Mouse (Mus musculus) erythroblast, adult 5-6 weeks (primary cell): ENCODE results near the gene Tor4a. TPM values are rescaled to one million over a fixed set of nuclear protein-coding genes. Genes with fewer than 3 reads are reported as not detected.

Experiments used
- ATAC-seq: replicated peaks from 2 replicates; pipeline ENCODE4 v1.8.0; 2016; ENCODE audit warnings: moderate number of reproducible peaks, mild to moderate bottlenecking, moderate TSS enrichment, inconsistent platforms; ENCODE audit not compliant: poor library complexity, low FRiP score, severe bottlenecking
- total RNA-seq, 2 experiments: library from RNA; stranded (forward) in 1 of 2; stranded (reverse) in 1 of 2; fragments of 150-400 nt in 1 of 2; fragments of 200-764, 138-1000 nt in 1 of 2; gene quantifications; 2 replicates each; pipeline versions ENCODE4 v1.2.3 to v1.2.4; 2015 to 2017; ENCODE audit warnings: low replicate concordance in 2 of 2

The Tor4a gene
- total RNA-seq, 2 experiments from 2014 or later, result 3.1 to 7.4 TPM

- no peak for ATAC-seq
Measured at GRCm38 (mm10) chr2:25174866-25175689, 21.6 kb downstream of the Tor4a start.

- ATAC-seq, result no peak
Measured at GRCm38 (mm10) chr2:25173821-25174220, 22.9 kb downstream of the Tor4a start.

GRCm38 (mm10) chr2:25172629-25173028, 24.1 kb downstream of the Tor4a start:
- ATAC-seq, result no peak

GRCm38 (mm10) chr2:25171769-25172153, 24.9 kb downstream of the Tor4a start:
- ATAC-seq, result no peak

- no peak for ATAC-seq
Measured at GRCm38 (mm10) chr2:25171101-25171768, 25.5 kb downstream of the Tor4a start.

- ATAC-seq, result no peak
Measured at GRCm38 (mm10) chr2:25170326-25171100, 26.2 kb downstream of the Tor4a start.

GRCm38 (mm10) chr2:25169778-25170177, 26.9 kb downstream of the Tor4a start:
- ATAC-seq, result no peak

- ATAC-seq, result no peak
Measured at GRCm38 (mm10) chr2:25168665-25168978, 28.1 kb downstream of the Tor4a start.

- no peak for ATAC-seq
Measured at GRCm38 (mm10) chr2:25167919-25168664, 28.6 kb downstream of the Tor4a start.

GRCm38 (mm10) chr2:25167481-25167880, 29.2 kb downstream of the Tor4a start:
- no peak for ATAC-seq

GRCm38 (mm10) chr2:25157655-25158054, 39.0 kb downstream of the Tor4a start:
- peak; percentile 71 for ATAC-seq

GRCm38 (mm10) chr2:25156990-25157389, 39.7 kb downstream of the Tor4a start:
- ATAC-seq, result no peak

- ATAC-seq, result no peak
Measured at GRCm38 (mm10) chr2:25156177-25156576, 40.5 kb downstream of the Tor4a start.

GRCm38 (mm10) chr2:25151280-25151956, 45.3 kb downstream of the Tor4a start:
- ATAC-seq, result no peak

GRCm38 (mm10) chr2:25149643-25150042, 47.0 kb downstream of the Tor4a start:
- no peak for ATAC-seq

GRCm38 (mm10) chr2:25147892-25148291, 48.8 kb downstream of the Tor4a start:
- ATAC-seq, result no peak; the same call in 1 of the 2 replicates

- ATAC-seq, result no peak
Measured at GRCm38 (mm10) chr2:25147398-25147797, 49.3 kb downstream of the Tor4a start.

- no peak for ATAC-seq
Measured at GRCm38 (mm10) chr2:25145346-25145745, 51.3 kb downstream of the Tor4a start.
